ENCODE assay signal across 8 mouse cellular contexts in genomic region chr10:62327572-62328317, GRCm38 (mm10). TPM values are rescaled to one million over a fixed set of nuclear protein-coding genes. Genes with fewer than 3 reads are reported as not detected.
A peak's percentile ranks its signal among the peaks of the same experiment; 100 is the strongest.
DNase-seq lines count a peak whose midpoint lies in the region; ATAC-seq and TF ChIP-seq lines count a peak whose summit lies in the region.

No protein-coding gene starts in this region.

- peak; percentile 42 for DNase-seq in embryo, embryonic 10 days (ENCODE audit: low spot score)
- no peak for DNase-seq in embryo, embryonic 10.5 days (ENCODE audit: low spot score)
- peak; percentile 27 for DNase-seq in lung, postnatal 14 days
- DNase-seq in stomach, postnatal 0 days (ENCODE audit: low spot score), result peak; percentile 68
- no peak for DNase-seq in layer of hippocampus, adult 18-20 months (ENCODE audit: low spot score in 2 of 2)
- no peak for DNase-seq in gastrocnemius, postnatal 14 days

- H3K9ac ChIP-seq in heart, embryonic 15.5 days, result peak overlapping the region; percentile 18; the same call in 1 of the 2 replicates
- H3K9ac ChIP-seq in stomach, postnatal 0 days (ENCODE audit: low read length), result no peak overlapping the region

- H3K4me2 ChIP-seq in heart, embryonic 15.5 days, result peak overlapping the region; percentile 43
- H3K4me2 ChIP-seq in stomach, postnatal 0 days (replicated peaks; ENCODE audit: low read depth), result no peak overlapping the region

- H3K4me1 ChIP-seq in heart, embryonic 15.5 days (replicated peaks), result peaks cover 71% of the 10 kb centered on the region
- no peaks in the 10 kb centered on the region for H3K4me1 ChIP-seq in stomach, postnatal 0 days (replicated peaks; ENCODE audit: control insufficient read depth, insufficient read depth)

- intact Hi-C loops in gastrocnemius, postnatal 14 days (cut with DNase I; ENCODE audit: low total_unique reads), result no loop called here

- H3K27me3 ChIP-seq in heart, embryonic 15.5 days, result no peaks in the 10 kb centered on the region
- no peaks in the 10 kb centered on the region for H3K27me3 ChIP-seq in stomach, postnatal 0 days (ENCODE audit: control insufficient read depth, insufficient read depth, low read length)

- H3K4me3 ChIP-seq in heart, embryonic 15.5 days, result peak overlapping the region; percentile 12; the same call in 1 of the 2 replicates
- no peak overlapping the region for H3K4me3 ChIP-seq in stomach, postnatal 0 days (ENCODE audit: low read depth, low read length)

- no peaks in the 10 kb centered on the region for H3K9me3 ChIP-seq in heart, embryonic 15.5 days (replicated peaks)
- H3K9me3 ChIP-seq in stomach, postnatal 0 days (ENCODE audit: control insufficient read depth, low read length), result no peaks in the 10 kb centered on the region

- ATAC-seq in activated CD4-positive, CD25-positive, alpha-beta regulatory T cell, adult 4 months, result peak; percentile 86
- peak; percentile 25 for ATAC-seq in heart, embryonic 15.5 days (replicated peaks; ENCODE audit: insufficient number of reproducible peaks, insufficient read depth, low FRiP score, low read depth)
- peak; percentile 28 for ATAC-seq in stomach, postnatal 0 days (ENCODE audit: low FRiP score, low TSS enrichment)

- peak overlapping the region; percentile 94 for H3K27ac ChIP-seq in heart, embryonic 15.5 days
- H3K27ac ChIP-seq in stomach, postnatal 0 days (replicated peaks), result no peak overlapping the region

- WGBS in heart, embryonic 15.5 days, result 33% methylated on average over 23 of the region's 23 CpGs
- 59% methylated on average over 23 of the region's 23 CpGs for WGBS in stomach, postnatal 0 days

- TF ChIP-seq CTCF in stomach, postnatal 0 days (IDR thresholded peaks at IDR 0.05; ENCODE audit: low read depth), result no peak

- no peaks in the 10 kb centered on the region for H3K36me3 ChIP-seq in heart, embryonic 15.5 days
- H3K36me3 ChIP-seq in stomach, postnatal 0 days (ENCODE audit: control insufficient read depth, insufficient read depth, low read length), result no peaks in the 10 kb centered on the region

- no peak for TF ChIP-seq EP300 in stomach, postnatal 0 days (optimal IDR thresholded peaks at IDR 0.05)

RNA-seq across cellular contexts. Expression of gene Hk1, which starts 52.0 kb away (rescaled TPM):
- polyA plus RNA-seq in activated CD4-positive, CD25-positive, alpha-beta regulatory T cell, adult 4 months (2017; shearing (Covaris generic)), result 10 to 100 TPM; 52.7 to 92.5 TPM
- polyA plus RNA-seq in heart, embryonic 15.5 days (2015; fragmentation: Nextera tagmentation; extraction: Ambion mirVana), result 186 and 190 TPM in 2 replicates
- 35.6 and 36.5 TPM in 2 replicates for polyA plus RNA-seq in stomach, postnatal 0 days (2015; fragmentation: Nextera tagmentation; extraction: Ambion mirVana)
- 100 to 1,000 TPM; 311 to 316 TPM for total RNA-seq in layer of hippocampus, adult 18-20 months (2021)
- 10 to 100 TPM; 12.6 to 16.3 TPM for total RNA-seq in gastrocnemius, postnatal 14 days (2021)

Comparison
In these comparisons a context has a peak if more than half of its experiments do, and no peak if none do; other contexts are left out.
1. DNase-seq: peak in embryo, embryonic 10 days (single experiment), lung, postnatal 14 days (single experiment) and stomach, postnatal 0 days (single experiment); none in embryo, embryonic 10.5 days (single experiment), layer of hippocampus, adult 18-20 months (0 of 2) and gastrocnemius, postnatal 14 days (single experiment).
2. ATAC-seq: peak in every context shown above with its lines; median percentile 86 in activated CD4-positive, CD25-positive, alpha-beta regulatory T cell, adult 4 months; 28 in stomach, postnatal 0 days; 25 in heart, embryonic 15.5 days.